Mouse (Mus musculus): ENCODE results near the gene Rrp12.

- TF ChIP-seq CTCF (IDR thresholded peaks at IDR 0.05; ENCODE audit: low read depth) (no peak), EP300 (IDR thresholded peaks at IDR 0.05; ENCODE audit: low read depth) (no peak)
Measured at GRCm38 (mm10) chr19:41835816-41836215, 60.2 kb downstream of the Rrp12 start.
